Mouse (Mus musculus): ENCODE measurements around the gene Enpp4.

GRCm38 (mm10) chr17:44078631-44079350 lies 26.8 kb downstream of the Enpp4 start, which contains the start of gene Enpp5:
- TF ChIP-seq GATA1 (IDR thresholded peaks at IDR 0.05; ENCODE audit: borderline replicate concordance, low read length) (no peak), FLI1 (IDR thresholded peaks at IDR 0.05; ENCODE audit: low read length) (no peak)

All from megakaryocyte, embryonic 14.5 days (primary cell).